Mouse (Mus musculus): ENCODE data around the gene Mlst8. TPM values are rescaled to one million over a fixed set of nuclear protein-coding genes. Genes with fewer than 3 reads are reported as not detected.
"Not testable (repeated sequence)": the region's sequence is repeated elsewhere in the genome, so short reads cannot be mapped to it uniquely, and the experiment has no call there.

Gene Mlst8
- total RNA-seq, 2 experiments from 2014 or later: 36.1 to 38.7 TPM

DNA sequence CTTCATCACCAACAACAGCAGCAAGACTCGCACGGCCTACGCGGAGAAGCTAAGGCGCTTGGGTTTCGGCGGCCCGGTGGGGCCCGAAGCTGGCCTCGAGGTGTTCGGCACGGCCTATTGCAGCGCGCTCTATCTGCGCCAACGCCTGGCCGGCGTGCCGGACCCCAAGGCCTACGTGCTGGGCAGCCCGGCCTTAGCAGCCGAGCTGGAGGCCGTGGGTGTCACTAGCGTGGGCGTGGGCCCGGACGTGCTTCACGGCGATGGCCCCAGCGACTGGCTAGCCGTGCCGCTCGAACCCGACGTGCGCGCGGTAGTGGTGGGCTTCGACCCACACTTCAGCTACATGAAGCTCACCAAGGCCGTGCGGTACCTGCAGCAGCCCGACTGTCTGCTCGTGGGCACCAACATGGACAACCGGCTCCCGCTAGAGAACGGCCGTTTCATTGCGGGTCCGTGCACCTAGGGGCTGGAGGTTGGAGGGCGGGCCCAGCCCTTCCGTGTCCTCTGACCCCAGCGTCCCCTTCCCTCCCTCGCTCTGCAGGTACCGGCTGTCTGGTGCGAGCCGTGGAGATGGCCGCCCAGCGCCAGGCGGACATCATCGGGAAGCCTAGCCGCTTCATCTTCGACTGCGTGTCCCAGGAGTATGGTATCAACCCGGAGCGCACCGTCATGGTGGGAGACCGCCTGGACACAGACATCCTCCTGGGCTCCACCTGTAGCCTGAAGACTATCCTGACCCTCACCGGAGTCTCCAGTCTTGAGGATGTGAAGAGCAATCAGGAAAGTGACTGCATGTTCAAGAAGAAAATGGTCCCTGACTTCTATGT, 8.0 kb downstream of the Mlst8 start:
- ATAC-seq (replicated peaks; ENCODE audit: low FRiP score, low TSS enrichment, poor library complexity, severe bottlenecking): no peak

DNA sequence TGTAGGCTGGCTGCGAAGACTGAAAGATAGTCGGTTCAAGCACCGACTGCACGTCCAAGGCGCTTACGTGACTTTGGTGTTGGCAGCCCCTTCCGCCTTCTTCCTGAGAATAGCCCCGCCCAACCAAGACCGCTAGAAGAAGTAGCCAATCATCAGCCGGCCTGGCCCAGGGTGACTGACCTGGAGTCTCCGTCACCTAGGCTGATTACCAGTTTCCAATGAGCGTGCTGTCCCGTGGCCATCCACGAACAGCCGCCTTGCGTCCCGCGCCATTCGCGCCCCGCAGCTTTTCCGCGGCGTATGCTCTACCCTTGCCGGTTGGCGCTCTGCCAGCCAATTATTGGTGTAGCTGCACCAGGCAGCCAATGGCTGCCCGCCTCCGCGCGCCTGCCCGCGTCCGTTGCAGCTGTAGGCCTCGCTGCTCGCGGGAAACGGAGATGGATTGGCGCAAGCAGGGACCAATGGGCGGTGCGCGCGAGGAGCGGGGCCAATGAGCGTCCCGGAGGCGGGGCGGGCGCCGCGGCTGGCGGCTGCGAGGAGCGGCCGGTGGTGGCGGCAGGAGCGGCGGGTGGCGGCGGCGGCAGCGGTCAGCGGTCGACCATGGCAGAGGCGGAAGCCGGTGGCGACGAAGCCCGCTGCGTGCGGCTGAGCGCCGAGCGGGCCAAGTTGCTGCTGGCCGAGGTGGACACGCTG, 8.8 kb downstream of the Mlst8 start, which contains the start of the genes E4f1 and Pgp:
TSS of gene E4f1 (minus strand) at position 404 of the 693 bp plus-strand sequence.
TSS of gene Pgp (plus strand) at position 483 of the 693 bp plus-strand sequence.
- ATAC-seq (replicated peaks; ENCODE audit: low FRiP score, low TSS enrichment, poor library complexity, severe bottlenecking): peak; percentile 91

DNA sequence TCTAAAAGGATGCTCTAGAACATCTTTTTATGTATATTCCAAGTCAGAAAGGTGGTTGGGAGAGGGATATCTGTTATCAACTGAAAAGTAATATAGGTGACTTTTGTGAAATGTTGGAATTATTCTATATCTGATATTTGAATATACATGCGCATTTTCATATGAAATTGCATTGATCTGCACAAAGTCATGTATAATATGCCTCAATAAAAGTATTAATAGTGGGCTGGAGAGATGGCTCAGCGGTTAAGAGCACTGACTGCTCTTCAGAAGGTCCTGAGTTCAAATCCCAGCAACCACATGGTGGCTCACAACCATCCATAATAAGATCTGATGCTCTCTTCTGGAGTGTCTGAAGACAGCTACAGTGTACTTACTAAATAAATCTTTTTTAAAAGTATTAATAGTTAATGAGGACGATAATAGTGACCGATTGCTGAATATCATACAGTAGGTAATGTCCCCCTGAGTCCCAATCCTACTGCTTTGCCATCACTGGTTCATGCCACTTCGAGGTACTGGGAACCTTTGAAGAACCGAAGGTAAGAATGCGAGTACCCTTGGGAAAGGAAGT, 9.5 kb downstream of the Mlst8 start:
- ATAC-seq (replicated peaks; ENCODE audit: low FRiP score, low TSS enrichment, poor library complexity, severe bottlenecking): no peak

DNA sequence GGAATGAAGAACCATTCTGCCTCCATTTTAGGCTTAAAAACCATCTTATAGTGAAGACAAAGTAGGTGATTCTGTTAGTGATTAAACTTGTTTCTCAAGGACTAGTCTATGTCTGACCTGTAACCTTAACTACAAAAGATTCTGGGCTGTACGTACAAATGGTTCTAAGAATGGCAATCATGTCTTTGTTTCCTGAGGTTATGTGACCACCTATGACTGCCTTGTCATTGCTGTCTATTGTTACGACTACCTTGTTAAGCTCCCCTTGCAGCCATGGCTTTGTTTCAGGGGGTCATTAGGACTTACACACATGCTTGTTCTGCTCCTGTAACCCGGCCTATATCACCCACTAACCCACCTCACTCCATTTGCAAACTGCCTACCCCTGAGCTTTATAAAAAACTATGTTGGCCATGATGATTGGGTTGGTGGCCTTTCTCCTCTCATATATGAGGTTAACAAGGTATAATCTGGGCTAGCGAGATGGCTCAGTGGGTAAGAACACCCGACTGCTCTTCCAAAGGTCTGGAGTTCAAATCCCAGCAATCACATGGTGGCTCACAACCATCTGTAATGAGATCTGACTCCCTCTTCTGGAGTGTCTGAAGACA, 10.1 kb downstream of the Mlst8 start:
- no peak for ATAC-seq (replicated peaks; ENCODE audit: low FRiP score, low TSS enrichment, poor library complexity, severe bottlenecking)

DNA sequence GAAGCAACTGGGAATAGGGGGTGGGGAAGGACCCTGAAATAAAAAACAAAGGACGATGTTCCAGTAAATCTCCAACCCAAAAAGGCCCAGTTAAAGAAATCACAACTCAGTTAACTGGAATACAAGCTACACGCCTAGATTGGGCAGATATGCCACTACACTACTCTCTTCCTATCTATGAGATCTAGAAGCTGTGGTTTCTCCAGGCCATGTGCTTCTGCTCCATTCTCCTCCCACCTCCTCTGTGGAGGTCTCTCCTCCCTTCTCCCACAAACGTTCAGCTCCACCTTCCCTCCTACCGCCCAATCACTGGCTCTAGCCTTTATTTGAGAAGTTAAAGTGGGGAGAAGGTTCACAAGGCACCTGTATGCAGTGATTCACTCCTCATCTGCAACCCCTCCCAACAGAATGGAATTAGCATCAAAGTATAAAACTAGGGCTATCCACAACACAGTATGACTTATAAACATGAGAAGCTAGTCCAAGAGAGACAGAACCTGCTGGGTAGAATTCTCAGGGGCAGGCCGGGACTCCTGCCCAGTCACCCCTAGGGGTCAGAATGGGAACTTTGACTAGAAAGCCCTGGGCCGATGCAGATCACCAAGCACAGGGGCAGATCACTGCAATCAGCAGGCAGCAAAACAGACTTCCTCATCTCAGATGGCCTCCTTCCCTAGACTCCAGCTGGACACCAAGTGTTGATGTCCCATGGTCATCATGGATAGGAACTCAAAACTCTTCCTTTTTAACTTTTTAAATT, 15.3 kb downstream of the Mlst8 start:
- peak; percentile 77 for ATAC-seq (replicated peaks; ENCODE audit: low FRiP score, low TSS enrichment, poor library complexity, severe bottlenecking)

DNA sequence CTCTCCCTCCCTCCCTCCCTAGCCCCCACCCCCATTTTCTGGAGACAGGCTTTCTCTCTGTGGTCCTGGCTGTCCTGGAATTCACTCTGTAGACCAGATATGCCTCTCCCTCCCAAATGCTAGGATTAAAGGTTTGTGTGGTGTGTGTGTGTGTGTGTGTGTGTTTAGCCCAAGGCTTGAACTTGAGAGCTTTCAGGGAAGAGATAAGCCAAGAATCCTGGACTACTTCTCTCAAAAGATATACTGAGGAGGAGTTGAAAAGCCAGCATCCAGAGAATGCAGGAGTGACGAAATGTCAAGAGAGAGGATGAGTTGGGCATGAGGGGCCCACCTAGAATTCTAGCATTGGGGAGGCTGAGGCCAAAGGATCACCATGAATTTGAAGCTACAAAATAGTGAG, 15.9 kb downstream of the Mlst8 start:
- ATAC-seq (replicated peaks; ENCODE audit: low FRiP score, low TSS enrichment, poor library complexity, severe bottlenecking): no peak

DNA sequence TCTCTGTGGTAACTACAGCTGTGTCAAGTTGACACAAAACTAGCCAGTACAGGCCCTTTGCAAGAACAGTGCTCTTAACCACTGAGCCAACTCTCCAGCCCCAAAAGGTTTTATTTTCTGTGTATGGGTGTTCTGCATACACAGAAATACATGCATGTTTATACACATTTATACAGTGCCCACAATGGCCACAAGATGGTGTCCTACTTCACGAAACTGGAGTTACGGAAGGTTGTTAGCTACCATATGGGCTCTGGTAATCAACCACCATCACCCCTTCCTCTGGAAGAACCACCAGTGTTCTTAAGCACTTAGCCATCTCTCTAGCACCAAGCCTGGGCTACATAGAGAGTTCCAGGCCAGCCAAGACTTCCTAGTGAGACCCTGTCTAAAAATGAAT, 17.3 kb downstream of the Mlst8 start:
- ATAC-seq (replicated peaks; ENCODE audit: low FRiP score, low TSS enrichment, poor library complexity, severe bottlenecking): peak; percentile 82

DNA sequence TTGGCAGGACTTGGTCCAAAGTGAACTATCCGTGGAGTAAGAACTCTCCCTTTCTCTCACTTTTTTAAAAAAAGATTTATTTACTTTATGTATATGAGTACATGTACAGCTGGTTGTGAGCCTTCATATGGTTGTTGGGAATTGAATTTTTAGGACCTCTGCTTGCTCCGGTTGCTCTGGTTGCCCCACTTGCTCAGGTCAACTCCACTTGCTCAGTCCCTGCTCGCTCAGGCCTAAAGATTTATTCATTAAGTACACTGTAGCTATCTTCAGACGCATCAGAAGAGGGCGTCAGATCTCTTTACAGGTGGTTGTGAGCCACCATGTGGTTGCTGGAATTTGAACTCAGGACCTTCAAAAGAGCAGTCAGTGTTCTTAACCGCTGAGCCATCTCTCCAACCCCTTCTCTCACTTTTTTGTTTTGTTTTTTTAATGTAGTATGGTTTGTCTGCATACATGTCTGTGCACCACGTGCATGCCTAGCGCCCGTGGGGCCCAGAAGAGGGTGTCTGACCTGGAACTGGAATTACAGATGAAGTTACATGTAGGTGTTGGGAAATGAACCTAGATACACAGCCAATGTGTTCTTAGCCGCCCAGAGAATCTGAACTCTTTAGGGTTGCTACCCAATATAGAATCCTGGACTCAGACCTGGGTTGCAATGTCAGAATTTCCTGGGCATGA, 23.2 kb downstream of the Mlst8 start:
- not testable (repeated sequence) for ATAC-seq (replicated peaks; ENCODE audit: low FRiP score, low TSS enrichment, poor library complexity, severe bottlenecking)

DNA sequence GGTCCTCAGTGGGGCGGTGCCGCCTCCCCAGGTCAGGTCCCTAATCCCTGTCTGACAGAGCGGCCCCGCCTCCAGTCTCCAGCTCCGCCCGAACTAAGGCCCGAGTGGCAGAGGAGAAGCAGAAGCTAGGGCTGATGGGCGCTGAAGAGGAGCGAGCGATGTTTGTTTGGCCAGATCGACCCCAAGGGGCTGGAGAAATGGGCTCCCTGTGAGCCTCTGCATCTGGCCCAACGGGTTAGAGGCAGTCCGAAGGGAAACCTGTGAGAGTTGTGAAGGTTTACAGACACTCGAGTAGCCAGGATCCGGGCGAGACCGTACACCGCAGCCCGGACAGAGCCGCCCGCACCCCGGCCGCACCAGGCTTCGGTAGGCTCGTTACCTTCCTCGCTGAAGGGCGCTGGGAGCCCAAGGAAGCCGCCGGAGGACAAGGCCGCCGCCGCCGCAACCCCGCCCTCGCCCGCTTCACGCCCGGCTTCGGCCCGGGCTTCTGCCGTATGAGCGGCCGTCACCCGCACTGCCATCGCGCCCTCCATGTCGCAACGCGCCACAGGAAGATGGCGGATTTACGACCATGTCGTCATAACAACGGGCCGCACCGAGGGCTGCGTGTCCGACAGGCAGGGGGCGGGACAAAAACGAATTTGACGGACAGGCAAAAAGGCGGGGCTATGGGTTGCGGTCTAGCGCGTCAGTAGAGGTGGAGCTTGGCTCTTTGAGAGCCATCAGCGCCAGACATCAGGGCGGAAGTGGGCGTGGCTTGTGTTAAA, 23.9 kb downstream of the Mlst8 start:
- ATAC-seq (replicated peaks; ENCODE audit: low FRiP score, low TSS enrichment, poor library complexity, severe bottlenecking): peak; percentile 95

DNA sequence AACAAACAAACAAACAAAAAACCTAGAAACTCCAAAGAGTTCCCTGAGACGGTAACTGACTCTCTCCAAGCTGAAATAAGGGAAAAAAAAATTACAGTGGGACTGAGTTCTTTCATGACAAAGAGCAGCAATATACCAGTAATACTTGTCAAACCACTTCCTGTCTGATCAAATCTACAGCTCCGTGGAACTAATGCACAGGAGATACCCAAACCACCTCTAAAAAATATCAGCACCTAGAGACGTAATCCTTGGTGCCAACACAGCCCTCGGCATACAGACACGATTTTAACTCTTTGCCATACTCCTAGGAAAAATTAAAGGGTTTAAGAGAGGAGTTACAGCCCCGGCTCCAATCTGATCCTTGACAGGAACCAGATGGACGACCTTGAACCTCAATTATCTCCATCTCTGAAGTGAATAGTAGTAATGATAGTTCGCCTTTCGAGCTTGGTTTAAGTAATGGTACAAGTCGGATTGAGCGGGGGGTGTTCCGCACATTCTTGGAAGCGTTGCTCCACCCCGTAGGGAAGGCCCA, 24.6 kb downstream of the Mlst8 start:
- peak; percentile 6; the same call in 1 of the 2 replicates for ATAC-seq (replicated peaks; ENCODE audit: low FRiP score, low TSS enrichment, poor library complexity, severe bottlenecking)

DNA sequence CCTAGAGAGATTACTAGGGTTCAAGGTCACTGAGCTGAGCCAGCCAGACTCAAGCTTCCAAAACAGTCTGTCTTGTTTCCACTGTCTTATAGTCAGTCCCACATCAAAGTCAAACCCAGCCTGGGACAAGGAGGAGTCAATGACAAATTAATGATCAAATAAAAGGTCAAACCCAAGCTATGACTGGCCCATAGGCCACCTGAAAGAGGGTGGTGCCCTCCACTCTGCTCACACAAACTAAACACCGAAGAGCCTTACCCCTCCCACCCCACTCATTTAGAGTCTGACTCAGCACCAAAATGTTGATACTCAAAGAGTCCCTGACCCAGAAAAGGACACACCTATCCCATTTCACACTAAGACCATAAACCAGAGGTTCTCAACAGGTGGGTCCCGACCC, 25.5 kb downstream of the Mlst8 start:
- no peak for ATAC-seq (replicated peaks; ENCODE audit: low FRiP score, low TSS enrichment, poor library complexity, severe bottlenecking)

DNA sequence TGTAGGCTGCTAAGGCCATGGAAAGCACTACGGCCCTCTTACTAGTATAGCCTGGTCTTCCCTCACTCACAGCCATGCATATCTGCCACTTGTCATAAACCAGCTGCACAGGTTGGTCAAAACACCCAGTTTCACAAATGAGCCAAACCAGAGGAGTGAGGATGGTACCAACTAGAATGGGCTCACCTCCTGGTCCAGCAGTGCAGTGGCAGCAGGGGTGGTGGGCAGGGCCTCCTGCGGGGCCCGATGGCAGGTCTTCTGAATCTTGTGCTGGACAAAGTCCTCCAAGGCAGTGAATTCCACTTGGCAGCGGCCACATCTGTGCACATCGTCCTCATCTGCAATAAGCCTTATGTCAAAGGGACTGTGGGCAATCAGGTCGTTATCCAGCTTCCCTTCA, 27.7 kb downstream of the Mlst8 start:
- no peak for ATAC-seq (replicated peaks; ENCODE audit: low FRiP score, low TSS enrichment, poor library complexity, severe bottlenecking)

DNA sequence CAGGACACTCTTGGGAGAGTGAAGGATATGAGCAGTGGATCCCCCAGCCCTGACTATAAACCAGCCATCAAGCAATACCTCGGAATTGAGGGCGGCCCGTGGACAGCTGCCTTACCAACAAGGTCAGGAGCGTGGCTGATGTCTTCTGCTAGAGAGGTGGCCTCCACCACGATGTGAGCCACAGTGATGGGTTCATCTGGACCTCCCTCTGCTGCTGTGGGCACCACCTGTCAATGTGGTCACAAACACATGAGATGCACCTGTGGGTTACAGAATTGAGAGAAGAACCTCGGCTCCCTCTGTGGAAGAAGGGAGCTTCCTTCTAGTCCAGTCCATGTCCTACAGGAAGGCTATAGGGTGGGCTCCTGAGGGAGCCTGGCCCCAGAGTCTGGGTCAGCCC, 29.4 kb downstream of the Mlst8 start:
- ATAC-seq (replicated peaks; ENCODE audit: low FRiP score, low TSS enrichment, poor library complexity, severe bottlenecking): no peak

DNA sequence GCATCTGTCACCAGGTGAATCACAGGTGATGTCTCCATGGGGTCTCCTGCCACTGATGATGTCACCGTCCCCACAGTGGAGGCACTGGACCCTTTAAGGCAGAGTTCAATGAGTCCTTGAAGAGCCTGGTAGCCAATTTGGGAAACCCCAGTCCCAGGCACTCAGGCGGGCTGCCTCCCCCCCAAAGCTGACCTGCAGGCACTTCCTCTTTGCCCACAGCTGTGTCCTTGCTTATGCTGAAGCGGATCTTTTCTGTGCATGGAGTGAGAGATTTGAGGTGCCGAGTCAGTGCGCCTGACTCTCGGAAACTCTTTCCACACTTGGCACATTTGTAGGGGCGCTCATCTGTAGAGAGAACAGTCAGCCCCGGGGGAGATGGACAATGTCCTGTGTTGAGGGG, 32.3 kb downstream of the Mlst8 start:
- no peak for ATAC-seq (replicated peaks; ENCODE audit: low FRiP score, low TSS enrichment, poor library complexity, severe bottlenecking)

DNA sequence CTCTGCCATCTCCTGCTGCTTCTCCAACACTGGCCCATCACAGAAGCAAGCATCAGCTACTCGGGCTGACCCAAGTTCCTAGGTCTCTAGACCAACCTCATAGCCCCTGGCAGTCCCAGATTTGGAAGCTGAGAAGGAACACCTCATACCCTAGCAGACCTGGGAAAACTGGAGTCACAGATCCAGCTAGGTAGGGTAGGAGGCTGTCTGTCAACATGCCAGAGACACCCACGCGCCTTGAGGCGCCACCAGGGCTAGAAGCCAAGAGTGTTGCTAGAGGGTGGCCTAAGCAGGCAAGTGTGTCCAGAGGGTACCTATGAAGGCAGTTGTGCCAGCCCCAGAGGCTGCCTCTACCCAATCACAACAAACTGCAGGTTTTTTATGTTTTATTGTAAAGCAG, 35.5 kb downstream of the Mlst8 start:
- ATAC-seq (replicated peaks; ENCODE audit: low FRiP score, low TSS enrichment, poor library complexity, severe bottlenecking): no peak

DNA sequence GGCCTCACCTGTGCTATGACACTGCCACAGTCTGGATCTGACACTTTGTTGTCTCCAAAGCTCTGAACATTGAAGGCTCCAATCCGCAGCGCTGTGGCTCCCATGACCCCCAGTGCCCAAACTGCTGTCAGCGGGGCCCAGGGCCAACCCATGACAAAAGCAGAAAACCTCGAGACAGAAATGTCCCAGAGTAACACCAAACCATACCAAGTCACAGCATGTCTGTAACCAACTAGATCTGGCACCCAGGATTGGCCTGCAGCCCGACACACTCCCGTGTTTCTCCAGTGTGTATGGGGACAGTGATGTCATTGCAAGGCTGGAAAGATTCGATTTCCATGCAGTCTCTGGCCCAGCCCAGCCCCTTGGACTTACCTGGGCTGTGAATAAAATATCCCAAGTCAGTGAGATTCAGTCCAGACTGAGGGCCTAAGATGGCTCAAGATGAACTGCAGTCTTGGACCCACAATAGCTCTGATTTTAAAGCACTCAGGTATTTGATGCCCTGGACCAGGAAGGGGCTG, 36.2 kb downstream of the Mlst8 start, which contains the start of gene Dnase1l2:
TSS of gene Dnase1l2 (minus strand) at position 474 of the 524 bp plus-strand sequence.
- no peak for ATAC-seq (replicated peaks; ENCODE audit: low FRiP score, low TSS enrichment, poor library complexity, severe bottlenecking)

DNA sequence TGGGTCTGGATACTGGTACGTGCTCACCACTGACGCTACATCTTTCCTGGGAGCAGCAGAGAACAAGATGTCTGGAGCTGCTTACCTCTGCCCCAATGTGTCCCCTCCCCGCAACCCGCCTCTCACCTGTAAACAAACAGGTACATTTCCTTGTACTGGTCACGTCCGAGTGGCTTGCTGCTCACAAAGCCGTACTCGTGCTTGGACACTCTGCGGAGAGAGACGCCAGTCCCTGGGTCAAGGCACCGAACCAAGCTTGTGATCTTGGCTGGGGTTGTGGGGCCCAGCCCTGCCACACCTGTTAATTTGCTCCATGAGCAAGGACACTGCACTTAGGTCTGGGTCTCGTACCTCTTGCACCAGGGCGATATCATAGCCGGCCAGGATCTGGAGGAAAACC, 36.8 kb downstream of the Mlst8 start:
- ATAC-seq (replicated peaks; ENCODE audit: low FRiP score, low TSS enrichment, poor library complexity, severe bottlenecking): no peak

DNA sequence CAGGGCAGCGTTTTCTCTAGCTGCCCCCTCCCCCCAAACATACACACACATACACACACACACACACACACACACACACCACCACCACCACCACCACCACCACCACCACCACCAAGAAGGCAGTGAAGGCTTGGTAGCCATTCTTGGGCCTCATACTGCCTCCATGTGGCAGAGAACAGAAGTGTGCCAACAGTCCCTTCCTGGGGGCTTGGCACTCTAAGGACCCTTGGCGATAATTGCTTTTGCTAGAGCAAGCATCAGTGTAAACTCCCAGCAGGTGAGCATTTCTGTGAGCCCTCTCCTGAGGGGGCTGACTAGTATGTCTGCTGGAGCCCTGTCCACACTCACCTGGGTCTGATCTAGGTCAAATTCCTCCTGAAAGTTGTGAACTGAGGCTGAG, 37.7 kb downstream of the Mlst8 start:
- ATAC-seq (replicated peaks; ENCODE audit: low FRiP score, low TSS enrichment, poor library complexity, severe bottlenecking): no peak

All from megakaryocyte-erythroid progenitor cell, adult 5-6 weeks (primary cell).